Mouse (Mus musculus) cerebellum, adult 8-10 months (tissue): ENCODE data around the gene Cep57l1.

Experiments
- DNase-seq: peaks from one replicate; pipeline ENCODE4 v3.0.0; 2022

Gene Cep57l1

DNA sequence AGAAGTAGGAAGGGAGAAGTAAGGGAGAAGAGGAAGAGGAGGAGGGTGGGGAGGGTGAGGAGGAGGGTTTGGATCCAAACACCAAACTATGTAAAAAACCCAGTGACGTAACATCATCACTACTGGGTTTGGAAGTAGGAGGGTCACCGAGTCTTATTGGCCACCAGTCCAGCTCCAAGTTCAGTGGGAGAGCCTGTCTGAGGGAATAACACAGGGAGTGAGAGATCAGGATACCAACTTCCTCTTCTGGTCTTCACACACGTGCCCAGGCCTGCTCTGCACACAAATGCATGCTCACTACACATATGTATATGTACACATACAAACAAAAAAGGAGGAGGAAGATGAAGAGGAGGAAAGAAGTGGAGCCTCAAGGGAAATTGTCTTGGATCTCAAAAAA is 135.3 kb downstream of the Cep57l1 start:
- DNase-seq, result no peak

DNA sequence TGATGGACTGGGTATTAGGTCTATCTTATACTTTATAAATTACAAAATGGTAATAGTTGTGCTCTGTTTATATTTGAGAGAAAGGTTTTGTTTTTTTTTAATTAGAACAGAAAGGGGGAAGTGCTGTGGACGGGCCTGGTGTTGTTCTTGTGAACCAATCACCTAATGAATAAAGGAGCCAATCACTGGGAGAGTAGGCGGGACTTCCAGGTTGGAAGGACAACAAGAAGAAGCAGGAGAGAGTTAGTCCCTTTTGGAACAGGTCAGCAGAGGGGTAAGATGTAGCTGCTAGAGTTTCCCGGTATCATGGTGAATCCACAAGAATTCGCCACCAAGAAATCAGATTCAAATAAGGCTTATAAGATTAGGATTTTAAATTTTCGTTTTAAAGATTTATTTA is 139.5 kb downstream of the Cep57l1 start:
- no peak for DNase-seq
